Mouse (Mus musculus) gastrocnemius, adult 18-20 months (tissue): ENCODE measurements at regions not wholly inside any gene's neighbourhood (a gene's known extent, or its start where the extent isn't known, plus 50 kb on each side); places are given as distances from the start of the nearest gene placed in this dataset.

Source experiments
- DNase-seq: peaks from one replicate; pipeline ENCODE4 v3.0.0; 2021; ENCODE audit warnings: low spot score

- DNase-seq: no peak
Observed at GRCm38 (mm10) chr10:7268386-7269033, 56.5 kb upstream of the Cnksr3 start.

- no peak for DNase-seq
Observed at GRCm38 (mm10) chr10:7267903-7268302, 55.9 kb upstream of the Cnksr3 start.

DNA sequence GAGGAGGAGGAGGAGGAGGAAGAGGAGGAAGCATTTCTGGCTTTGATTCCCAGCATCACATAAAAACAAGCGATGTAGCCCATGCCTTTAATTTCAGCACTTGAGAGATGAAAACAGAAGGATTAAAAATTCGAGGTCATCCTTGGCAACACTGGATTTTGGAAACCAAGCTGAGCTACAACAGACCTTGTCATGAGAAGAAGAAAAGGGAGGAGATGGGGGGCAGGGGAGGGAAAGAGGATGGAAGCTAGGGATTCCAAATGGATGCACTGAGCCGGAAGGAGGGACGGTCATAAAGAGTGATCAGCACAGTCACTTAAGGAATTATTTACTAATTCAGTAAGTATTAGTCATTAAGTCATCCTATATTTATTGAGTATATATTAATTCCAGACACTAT lies 55.1 kb upstream of the Cnksr3 start:
- DNase-seq: no peak

DNA sequence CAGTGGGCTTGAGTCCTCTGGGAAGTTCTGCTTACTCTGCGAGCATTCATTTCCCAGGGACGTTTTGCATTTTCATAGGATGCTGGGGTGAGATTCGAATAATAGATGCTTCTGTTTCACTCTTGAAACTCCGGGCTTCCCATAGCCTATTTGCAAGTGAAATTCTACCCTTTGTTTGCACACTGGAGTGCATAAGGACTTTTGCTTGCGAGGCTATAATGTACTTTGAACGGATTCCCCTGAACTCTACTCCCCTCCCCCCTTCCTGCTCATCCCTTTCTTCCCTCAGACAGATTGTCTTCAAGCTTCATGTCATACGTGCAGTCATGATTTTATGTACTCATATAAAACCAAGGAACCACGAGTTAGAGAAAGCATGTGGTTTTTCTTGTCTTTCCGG lies 53.4 kb upstream of the Cnksr3 start:
- DNase-seq: no peak

DNA sequence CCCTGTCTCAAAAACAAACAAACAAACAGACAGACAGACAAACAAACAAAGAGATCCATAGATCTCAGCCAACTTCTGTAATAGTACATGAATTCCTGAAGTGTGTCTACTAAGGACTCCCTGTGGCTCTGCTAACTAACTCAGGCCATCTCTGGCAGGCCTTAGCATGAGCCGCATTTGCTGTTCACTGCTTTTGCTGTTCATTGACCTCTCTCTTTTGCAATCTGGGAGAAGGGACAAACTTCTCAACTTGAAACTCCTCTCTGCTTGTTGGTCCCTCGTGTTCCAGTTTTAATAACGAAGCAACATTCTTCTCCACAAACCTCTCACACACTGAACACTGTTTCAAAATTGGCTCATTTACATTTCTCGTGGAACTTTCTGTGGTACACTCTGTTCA lies 52.7 kb upstream of the Cnksr3 start:
- DNase-seq: no peak
